Mouse (Mus musculus) Muller cell, postnatal 12 days (primary cell): Measurements from ENCODE around the gene Tmcc3.

Source experiments
- DNase-seq: peaks from one replicate; pipeline ENCODE4 v3.0.0-alpha.2; 2015; ENCODE audit errors: inconsistent ontology term

Gene Tmcc3

DNA sequence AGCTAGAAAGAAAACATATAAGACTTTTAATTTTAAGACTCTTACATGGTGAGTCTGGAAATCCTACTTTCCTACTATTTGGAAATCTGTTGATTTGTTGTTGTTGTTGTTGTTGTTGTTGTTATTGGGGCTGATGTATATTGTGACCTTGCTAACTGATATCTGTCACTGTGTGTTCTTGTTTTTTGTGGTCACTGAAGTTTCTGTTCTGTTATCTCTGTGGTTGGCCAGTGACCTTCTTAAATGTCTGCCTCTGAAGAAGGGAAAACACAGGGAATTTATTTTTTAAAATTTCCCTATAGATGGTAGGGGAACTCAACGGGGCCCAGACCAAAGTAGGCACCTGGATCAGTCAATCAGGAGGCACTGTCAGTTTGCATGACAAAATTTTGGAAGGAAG is 48.9 kb downstream of the Tmcc3 start:
- DNase-seq: no peak

DNA sequence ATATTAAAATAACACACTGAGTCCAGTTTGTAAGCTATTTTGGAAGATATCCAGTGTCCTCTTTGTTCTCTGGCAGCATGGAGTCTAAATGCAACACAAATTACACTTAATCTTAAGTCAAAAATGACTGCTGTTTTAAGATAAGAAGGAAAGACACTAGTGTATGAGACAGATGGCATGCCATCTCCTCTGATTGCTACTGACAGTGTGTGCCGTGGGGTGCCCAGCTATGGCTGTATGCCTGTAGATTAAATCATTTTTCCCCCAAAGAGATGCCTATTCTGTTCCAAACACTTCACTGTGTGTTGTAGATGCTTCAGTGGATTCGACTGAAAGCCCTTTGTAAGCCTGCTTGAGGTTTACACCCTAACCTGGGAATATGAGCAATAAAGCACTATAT is 59.5 kb downstream of the Tmcc3 start:
- no peak for DNase-seq

DNA sequence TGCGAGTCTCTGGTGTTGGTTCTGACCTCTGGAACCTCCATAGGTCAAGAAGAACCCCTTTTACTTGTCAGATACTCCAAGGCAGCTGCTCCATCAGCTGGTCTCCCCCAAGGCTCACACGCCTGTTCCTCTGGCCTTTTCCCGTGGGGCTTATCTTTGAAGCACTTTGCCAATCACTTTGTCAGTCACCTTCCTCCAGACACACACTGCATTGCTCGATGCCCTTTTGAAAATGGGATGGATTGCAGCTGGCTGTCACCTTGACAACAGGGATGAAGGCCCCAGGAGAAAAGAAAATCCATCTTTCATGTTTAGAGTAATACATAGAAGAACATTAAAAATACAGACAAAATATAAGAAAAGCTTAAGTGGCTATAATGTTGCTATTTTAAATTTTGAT is 65.2 kb downstream of the Tmcc3 start:
- no peak for DNase-seq

DNA sequence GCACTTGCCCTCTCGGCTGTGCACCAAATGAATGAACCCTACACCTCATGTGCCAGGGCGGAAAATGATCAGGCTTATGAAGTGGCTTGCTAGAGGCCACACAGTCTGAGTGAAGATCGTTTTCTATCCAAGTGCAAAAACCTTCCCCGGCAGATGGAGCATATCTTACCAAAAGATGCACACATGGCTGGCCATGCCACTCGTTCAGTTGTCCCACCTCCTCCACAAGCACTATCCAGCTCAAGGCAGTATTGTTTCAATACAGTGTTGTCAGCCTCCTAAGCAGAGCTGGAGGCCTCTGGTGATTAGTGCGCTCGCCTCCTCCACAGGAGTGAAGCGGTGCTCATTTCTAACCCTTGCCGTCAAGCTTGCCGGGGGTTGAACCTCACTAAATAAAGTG is 66.1 kb downstream of the Tmcc3 start:
- DNase-seq: peak; percentile 24

DNA sequence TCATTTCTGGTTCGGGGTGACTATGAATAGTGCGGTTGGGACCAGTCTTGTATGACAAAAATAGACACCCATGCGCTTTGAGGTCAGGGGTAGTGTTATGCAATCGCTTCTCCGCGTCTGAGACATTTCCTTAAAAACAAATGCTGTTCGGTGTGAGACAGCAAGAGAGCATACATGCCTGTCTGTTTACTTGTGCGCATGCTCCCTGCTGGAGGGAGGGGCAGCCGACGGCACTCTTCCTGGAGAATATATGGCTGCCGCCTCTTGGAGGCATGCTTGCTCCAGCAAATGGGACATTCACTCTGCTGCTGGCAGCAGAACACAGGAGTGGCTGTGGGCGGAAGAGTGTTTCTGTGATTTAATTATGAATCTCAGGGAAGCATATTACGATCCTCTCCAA is 66.6 kb downstream of the Tmcc3 start:
- DNase-seq: peak; percentile 50

DNA sequence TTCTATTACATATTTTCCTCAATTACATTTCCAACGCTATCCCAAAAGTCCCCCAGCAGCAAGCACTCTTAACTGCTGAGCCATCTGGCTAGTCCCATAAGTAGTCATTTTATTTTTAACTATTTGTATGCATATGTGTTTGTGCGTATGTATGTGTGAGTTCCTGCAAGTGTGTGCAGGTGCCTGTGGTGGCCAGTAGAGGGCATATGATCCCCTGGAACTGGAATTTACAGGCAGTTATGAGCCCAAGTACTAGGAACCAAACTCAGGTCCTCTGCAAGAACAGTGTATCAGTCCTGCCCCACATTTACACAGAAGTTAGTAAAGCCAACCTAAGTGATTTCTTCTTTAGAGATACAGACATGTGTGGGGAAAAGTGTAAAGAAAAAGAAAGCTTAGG is 68.3 kb downstream of the Tmcc3 start:
- peak; percentile 6 for DNase-seq

DNA sequence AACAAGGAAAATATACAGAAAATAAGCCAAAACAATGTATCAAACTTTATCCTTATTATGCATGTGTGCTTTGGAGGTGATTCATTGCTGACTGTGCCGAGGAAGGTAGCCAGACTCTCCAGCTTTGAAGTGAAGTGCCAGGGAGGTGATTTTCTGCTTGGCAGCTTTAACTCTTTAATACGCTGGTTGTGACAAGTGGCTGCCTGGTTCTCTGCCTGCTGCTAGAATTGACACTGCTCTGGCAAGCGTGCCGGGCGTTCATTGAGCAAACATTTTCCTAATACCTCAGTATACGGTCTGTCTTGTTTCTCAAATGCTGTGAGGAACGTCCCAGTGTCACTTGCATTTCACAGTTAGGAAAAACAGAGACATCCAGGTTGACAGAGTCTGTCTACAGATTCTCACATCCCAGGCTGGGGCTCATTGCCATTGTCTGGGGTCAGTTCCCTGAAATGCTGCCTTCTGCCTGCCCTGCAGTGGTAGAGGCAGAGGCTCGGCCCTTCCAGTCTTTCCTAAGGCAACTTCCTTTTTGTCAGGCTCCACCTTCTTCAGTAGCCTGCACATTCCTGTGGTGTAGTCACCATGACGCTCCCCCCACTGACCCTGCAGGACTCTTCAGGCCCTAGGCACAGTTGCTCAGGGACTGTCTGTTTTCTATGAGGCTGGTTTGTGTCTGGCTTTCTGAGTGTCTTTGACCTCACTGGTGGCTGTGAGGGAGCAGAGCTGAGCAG is 69.1 kb downstream of the Tmcc3 start:
- DNase-seq: peak; percentile 84

DNA sequence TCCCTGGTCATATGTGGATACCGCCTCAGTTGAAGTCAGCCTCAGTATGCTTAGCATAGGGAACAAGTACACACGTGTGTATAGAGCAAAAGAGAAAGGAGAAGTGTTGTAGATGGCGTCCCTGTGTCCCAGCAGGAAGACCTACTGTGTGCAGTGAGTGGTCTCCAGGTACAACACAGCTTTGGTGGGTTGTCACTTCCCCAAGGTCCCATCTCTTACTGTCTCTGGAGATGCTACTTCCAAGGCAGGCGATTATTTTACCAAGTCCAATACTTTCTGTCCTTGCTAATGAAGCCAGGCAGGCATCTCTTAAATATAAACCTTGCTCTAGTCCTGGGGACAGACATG is 69.6 kb downstream of the Tmcc3 start:
- no peak for DNase-seq

DNA sequence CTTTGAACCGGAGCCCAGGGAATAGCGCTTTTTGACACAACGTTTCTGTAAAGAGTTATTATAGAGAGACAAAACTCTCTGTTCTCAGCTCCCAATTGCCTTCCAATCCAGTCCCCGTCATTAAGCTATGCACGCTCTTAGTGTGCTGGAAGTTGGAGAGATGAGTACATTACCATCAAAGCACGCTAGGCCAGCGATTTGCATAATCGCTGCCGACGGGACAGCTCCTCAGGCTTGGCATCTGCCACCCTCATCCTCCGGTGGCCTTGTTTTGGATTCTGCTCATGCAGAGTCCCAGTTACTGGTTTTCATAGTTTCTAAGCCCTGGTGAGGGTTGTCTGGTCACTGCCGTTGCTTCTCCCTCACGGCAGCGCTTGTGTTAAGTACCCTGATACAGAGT is 70.9 kb downstream of the Tmcc3 start:
- no peak for DNase-seq

DNA sequence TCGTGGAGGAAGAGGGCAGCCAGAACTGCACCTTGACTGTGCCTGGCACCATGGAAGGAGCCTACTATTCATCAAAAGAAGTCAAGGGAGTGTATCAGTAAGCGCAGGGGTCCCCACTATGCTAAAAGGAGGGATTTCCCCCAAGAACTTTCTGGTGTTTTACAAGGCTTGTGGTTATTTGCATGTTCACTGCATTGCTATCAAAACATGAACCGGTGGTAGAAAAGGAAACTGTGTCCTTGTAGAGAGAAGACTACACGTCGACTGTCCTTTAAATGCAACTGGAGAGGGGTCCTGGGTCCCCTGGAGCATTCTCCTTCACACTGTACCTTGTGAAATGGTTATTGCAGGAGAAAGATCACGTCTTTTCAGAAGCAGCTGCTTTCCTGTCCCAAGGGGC is 71.8 kb downstream of the Tmcc3 start:
- no peak for DNase-seq

DNA sequence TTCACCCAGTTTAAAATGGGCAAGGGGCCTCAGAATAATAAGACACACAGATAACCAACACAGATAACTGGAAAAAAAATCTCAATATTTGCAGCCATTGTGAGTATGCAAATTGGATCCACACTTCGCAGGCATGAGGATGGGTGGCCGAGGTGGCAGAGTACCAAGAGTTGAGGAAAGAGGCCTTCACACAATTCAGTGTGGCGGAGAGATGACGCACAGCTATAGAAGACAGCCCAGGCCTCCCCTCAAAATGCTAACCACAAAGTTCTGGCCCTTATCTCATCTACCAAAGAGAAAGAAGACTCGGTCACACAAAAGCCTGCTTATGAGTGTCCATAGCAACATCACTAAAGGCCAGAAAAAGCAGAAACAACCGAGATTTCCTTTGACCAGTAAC is 77.5 kb downstream of the Tmcc3 start:
- DNase-seq: peak; percentile 22

DNA sequence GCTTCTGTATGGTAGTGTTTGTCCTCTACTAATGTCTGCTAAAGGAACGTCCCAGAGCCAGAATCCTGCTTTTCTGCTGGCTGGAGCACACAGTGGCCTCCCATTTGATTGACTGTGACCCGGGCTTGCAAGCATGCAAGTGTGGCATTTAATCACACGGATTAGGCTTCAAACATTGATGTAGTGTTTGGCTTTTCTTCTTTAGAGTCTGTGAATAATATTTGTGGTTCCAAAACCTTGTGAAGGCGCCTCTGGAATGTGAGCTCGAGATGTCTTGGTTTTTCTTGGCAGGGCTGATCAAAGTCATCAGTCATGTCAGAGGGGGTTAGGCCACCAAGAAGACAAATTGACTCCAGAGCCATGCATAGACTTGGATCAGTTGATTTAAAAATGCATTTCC is 79.3 kb downstream of the Tmcc3 start:
- DNase-seq: peak; percentile 50

DNA sequence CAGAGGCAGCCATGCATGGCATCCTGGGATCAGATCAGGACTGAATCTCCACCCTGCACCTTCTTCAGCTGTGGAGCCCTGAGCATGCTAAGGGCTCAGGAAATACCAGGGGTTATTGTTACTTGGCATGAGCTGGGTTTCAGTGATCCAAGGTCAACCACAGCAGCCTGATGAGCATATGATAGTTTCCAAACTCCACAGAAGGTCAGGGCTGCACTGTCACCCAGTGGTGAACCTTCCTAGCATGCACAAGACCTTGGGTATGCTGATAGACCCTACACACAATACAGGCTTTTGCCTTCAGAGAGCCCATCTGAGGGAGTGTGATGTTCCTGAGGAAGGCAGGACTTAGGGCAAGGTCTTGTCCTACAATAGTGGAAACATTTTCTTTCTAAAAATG is 82.5 kb downstream of the Tmcc3 start:
- DNase-seq: no peak

DNA sequence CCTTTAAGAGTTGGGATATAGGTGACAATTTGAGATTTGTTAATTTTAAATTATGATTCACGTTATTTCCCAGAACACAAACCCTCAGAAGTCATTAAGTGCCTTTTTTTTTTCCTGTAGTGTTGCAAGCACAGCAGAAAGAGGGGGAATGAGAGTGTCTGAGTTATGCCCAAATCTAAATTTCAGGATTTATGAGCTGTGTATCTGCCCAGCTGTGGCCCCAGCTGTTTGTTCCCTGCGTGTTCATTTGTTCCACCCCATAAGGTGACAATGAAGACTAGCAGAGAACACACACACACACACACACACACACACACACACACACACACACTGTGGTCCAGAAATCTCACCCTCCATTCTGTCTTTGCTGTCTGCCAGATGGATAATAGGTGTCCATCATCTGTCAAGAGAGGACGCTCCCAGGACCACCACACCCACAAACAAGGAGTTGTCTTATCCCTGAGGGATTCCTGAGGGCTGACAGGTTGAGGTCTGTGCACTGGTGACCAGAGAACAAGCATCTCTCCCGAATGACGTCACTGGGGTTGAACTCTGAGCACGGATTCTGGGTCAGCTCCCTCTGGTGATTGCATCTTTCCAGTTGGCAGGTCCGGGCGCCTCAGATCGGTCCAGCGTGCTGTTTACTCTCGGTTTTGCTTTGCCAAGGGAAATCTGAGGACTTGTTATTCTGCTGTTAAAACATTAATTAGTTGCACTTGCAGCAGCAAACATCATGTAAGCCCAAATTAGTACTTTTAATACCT is 86.3 kb downstream of the Tmcc3 start:
- peak; percentile 71 for DNase-seq

DNA sequence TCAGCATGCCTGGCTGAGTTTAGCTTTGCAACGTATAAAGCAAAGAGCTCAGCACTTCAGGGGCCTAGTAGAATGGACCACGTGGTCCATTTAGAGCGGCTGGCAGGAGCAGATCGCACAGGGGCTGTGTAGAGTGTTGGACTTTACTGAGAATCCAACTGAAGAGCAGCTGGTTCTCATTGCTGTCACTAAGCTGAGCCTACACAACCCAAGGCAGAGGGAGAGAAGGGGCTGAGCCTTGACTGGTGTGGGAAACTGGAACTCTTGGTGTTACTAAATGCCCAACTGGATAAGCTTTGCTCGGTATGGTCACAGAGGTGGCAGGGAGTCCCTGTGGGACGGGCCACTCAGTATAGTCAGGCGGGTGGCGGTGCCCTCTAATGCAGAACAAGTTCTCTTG is 89.1 kb downstream of the Tmcc3 start:
- no peak for DNase-seq

DNA sequence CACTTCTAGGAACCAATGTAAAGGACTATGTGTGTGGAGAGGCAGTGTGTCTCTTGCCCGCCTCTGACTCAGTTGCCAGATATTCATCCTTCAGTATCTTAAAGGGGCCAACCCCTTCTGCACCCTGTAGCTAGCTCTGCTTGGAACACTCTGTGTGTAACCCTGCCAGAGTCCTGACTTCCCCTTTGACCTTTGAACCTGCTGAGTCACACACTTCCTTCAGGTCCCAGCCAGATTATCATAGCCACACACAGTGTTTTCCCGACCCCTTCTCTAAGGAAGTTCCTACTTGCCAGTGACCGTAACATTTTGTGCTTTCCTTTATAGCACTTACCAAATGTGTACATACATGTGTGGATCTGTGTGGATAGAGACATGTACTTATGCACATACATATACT is 93.7 kb downstream of the Tmcc3 start:
- no peak for DNase-seq

DNA sequence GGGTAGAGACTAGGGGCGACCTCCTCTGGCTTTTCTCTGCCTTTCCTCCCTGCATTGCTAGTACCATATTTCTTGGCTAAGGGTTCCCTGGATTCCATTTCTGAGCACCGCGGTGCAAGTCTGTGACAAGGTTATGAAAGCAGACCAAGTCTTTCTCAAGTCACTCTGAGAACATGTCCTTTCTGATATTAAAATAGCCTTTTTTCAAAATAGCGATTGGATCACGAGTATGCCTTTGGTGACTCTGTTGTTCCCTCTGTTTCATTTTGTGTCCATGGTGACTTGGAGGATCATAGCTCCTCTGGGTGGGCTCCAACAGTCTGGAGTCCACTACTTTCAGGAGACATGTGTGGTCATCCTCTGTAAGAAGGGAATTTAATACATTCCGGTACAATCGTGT is 95.1 kb downstream of the Tmcc3 start:
- DNase-seq: no peak

DNA sequence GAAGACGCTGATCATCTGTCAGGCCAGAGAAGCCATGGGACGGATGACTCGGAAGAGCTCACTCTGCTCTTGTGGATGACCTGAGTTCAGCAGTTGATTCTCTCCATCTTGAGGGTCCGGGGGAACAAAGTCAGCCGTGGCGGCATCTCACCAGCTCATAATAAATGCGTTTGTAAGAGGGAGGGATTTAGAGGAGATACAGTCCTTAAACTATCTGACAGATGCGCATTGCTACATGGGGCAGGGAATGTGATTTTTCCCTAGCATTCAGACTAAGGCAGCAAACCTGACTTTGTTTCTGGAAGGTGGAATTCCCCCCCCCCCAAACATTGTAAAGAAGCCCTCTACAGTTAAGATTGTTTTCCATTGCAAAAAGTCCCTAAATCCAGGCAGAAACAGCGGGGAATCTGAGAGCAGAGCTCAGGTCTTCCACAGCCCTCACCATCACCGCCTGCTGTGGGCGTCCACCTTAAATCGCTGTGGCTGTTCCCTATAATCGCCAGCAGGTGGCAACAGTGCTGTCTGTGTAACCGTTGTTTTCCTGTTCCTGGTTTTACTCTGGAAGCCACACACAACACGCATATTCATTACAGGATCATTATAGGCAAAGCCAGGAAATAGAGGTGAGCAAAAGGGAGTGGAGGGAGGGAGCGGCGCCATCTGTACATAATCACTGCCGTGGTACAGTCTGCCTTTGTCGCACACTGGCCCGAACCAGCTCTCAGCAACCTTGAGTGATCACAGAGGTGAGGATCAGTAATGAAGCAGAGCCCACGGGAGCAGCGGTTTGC is 96.8 kb downstream of the Tmcc3 start:
- peak; percentile 71 for DNase-seq

DNA sequence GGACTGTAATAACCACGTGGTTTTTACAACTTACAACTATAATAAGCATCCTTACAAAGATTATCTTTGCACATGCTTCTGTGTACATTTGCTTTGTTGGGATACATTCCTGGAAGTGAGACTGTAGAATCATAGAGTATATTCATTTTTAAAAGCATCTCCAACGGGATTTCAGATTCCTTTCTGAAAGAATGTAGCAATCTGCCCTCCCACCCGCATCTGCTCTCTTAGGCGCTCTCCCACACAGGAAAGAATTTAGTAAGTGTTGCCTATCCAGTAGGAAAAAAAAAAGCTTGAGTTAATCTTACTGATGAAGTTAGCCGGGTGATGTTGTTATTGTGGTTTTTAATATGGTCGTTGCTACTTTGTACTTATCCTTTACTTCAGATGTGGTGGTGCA is 97.9 kb downstream of the Tmcc3 start:
- peak; percentile 25 for DNase-seq

DNA sequence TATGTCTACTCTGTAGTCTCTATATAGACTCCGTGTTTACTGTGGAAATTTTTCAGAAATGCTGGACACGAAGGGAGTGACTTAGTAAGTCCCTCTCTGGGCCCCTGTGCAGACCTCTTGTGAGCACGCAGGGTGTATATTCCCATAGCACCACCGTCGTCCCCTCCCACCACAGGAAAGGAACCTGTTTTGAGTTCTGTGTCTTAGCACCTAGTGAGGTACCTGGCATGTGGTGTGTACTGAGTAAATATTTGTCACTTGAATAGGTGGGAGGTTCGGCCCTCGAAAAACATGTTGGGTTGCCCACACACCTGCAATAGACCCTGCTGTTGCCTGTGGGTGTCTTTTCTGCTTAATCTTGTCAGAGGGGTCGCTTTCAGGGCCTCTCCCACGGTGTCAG is 99.8 kb downstream of the Tmcc3 start:
- DNase-seq: no peak

DNA sequence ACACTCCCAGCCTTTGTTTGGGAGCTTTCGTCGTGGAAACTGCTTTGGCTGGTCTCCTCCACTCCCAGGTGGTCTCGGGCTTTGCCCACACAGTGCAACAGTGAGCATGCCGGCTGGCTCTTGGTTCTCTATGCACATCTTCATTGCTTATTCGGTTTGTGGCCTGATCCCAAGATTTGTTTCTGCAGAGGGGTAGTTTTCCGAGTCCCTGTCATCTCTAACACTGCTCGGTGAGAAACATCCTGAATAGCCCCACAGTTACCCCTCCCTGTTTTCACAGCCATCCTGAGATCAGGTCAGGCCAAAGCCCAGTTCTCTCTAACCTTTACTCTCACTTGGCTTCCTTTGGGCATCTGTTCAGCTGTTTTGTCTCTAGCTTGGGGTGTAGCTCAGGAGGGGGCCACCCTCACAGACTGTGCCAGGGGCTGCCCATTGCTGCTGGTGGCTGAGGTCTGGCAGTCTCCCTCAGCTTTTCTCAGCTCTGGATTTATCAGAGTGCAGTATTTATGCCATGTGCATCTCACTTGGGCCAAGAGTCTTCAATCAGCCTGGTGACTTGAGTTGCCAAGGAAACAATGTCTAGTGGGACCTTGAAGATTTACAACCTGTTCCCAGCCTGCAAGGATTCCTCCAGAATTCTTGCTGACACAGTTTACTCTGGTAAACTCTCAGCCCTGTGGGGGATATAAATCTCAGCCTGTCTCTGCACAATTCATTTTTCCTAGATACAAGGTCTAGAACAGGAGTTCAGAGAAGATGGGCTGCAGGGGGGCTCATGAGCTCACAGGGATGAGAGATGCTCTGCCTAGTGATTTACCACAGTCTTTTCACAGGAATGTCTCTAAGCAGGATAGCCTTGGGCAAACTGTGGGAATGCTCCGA is 102.3 kb downstream of the Tmcc3 start:
- peak; percentile 17 for DNase-seq
